Mouse (Mus musculus): ENCODE measurements at regions not wholly inside any gene's neighbourhood (a gene's known extent, or its start where the extent isn't known, plus 50 kb on each side); places are given as distances from the start of the nearest gene placed in this dataset.

- Histone ChIP-seq H3K27me3 (replicated peaks) (no peaks in the 10 kb centered on the region), H3K9me3 (replicated peaks; ENCODE audit: low read length) (no peaks in the 10 kb centered on the region), H3K4me2 (ENCODE audit: insufficient read depth, low read depth, poor library complexity, severe bottlenecking) (no peak overlapping the region; the same call in 1 of the 2 replicates), H3K79me2 (replicated peaks; ENCODE audit: control insufficient read depth, extremely low read depth, insufficient read depth, poor library complexity, severe bottlenecking) (no peaks in the 10 kb centered on the region), H3K9ac (ENCODE audit: insufficient read depth, low read depth) (no peak overlapping the region), H3K36me3 (replicated peaks in 1 of 2; ENCODE audit: control insufficient read depth in 1 of 2, insufficient read depth in 1 of 2, low read length in 1 of 2) (no peaks in the 10 kb centered on the region), H3K4me1 (ENCODE audit: control insufficient read depth in 1 of 2, insufficient read depth in 2 of 2) (peaks cover 0 to 7% of the 10 kb centered on the region in 2 experiments; a peak in 2 of 4 replicates), H3K27ac (ENCODE audit: insufficient read depth, low read depth) (no peak overlapping the region), H3K4me3 (replicated peaks in 1 of 3; ENCODE audit: low read depth in 2 of 3, low read length in 2 of 3, poor library complexity in 1 of 3) (no peak overlapping the region)
- in situ Hi-C loops (cut with MboI; ENCODE audit: low pct_ligation_motif_present, low pct_unique_long_range_greater_than_20kb, low sequenced_read_pairs) = no loop called here
- dilution Hi-C loops (cut with MboI; ENCODE audit: extremely low pct_ligation_motif_present, extremely low pct_unique_long_range_greater_than_20kb, low sequenced_read_pairs) = no loop called here
- TF ChIP-seq RAD21 (IDR thresholded peaks at IDR 0.05; ENCODE audit: low read depth, low read length) = no peak
- no peak for TF ChIP-seq MXI1 (IDR thresholded peaks at IDR 0.05; ENCODE audit: low read depth, low read length)
- no peak for TF ChIP-seq ETS1 (conservative IDR thresholded peaks at IDR 0.05; ENCODE audit: low read depth, low read length)
- no peak for TF ChIP-seq ZNF384 (IDR thresholded peaks at IDR 0.05; ENCODE audit: low read depth, low read length)
- no peak for TF ChIP-seq PAX5 (IDR thresholded peaks at IDR 0.05; ENCODE audit: low read length)
- TF ChIP-seq ZC3H11A (IDR thresholded peaks at IDR 0.05; ENCODE audit: low read depth, low read length) = no peak
- no peak for TF ChIP-seq MAZ (IDR thresholded peaks at IDR 0.05; ENCODE audit: low read depth, low read length)
- no peak for TF ChIP-seq MAFK (IDR thresholded peaks at IDR 0.05; ENCODE audit: insufficient replicate concordance, low read length)
- no peak for TF ChIP-seq POLR2AphosphoS2 (IDR thresholded peaks at IDR 0.05; ENCODE audit: low read depth, low read length)
- no peak for TF ChIP-seq SMC3 (IDR thresholded peaks at IDR 0.05; ENCODE audit: low read depth, low read length)
- no peak for DNase-seq (ENCODE audit: extremely low read depth)
Measured at GRCm38 (mm10) chr11:44216346-44216745, 183.5 kb upstream of the Il12b start.

- Histone ChIP-seq H3K79me2 (replicated peaks; ENCODE audit: control insufficient read depth, extremely low read depth, insufficient read depth, poor library complexity, severe bottlenecking) (no peaks in the 10 kb centered on the region), H3K9ac (ENCODE audit: insufficient read depth, low read depth) (no peak overlapping the region), H3K4me2 (ENCODE audit: insufficient read depth, low read depth, poor library complexity, severe bottlenecking) (no peak overlapping the region), H3K36me3 (replicated peaks in 1 of 2; ENCODE audit: control insufficient read depth in 1 of 2, insufficient read depth in 1 of 2, low read length in 1 of 2) (no peaks in the 10 kb centered on the region), H3K9me3 (replicated peaks; ENCODE audit: low read length) (no peaks in the 10 kb centered on the region), H3K27me3 (replicated peaks) (no peaks in the 10 kb centered on the region), H3K4me1 (ENCODE audit: control insufficient read depth in 1 of 2, insufficient read depth in 2 of 2) (no peaks in the 10 kb centered on the region), H3K27ac (ENCODE audit: insufficient read depth, low read depth) (no peak overlapping the region), H3K4me3 (replicated peaks in 1 of 3; ENCODE audit: low read depth in 2 of 3, low read length in 2 of 3, poor library complexity in 1 of 3) (no peak overlapping the region)
- dilution Hi-C loops (cut with MboI; ENCODE audit: extremely low pct_ligation_motif_present, extremely low pct_unique_long_range_greater_than_20kb, low sequenced_read_pairs) = no loop called here
- DNase-seq (ENCODE audit: extremely low read depth) = no peak
- in situ Hi-C loops (cut with MboI; ENCODE audit: low pct_ligation_motif_present, low pct_unique_long_range_greater_than_20kb, low sequenced_read_pairs) = no loop called here
- TF ChIP-seq MXI1 (IDR thresholded peaks at IDR 0.05; ENCODE audit: low read depth, low read length) (no peak), JUN (IDR thresholded peaks at IDR 0.05; ENCODE audit: insufficient read depth, low read depth, low read length) (no peak), POLR2A (IDR thresholded peaks at IDR 0.05; ENCODE audit: low read depth, low read length) (no peak), MAX (IDR thresholded peaks at IDR 0.05; ENCODE audit: low read length) (no peak), CTCF (conservative IDR thresholded peaks at IDR 0.05 in 1 of 2, IDR thresholded peaks at IDR 0.05 in 1 of 2; ENCODE audit: low read depth in 2 of 2, low read length in 2 of 2) (no peak), GABPA (IDR thresholded peaks at IDR 0.05; ENCODE audit: insufficient replicate concordance, low read depth, low read length) (no peak), RCOR1 (conservative IDR thresholded peaks at IDR 0.05; ENCODE audit: low read depth, low read length) (no peak), NRF1 (IDR thresholded peaks at IDR 0.05; ENCODE audit: low read depth, low read length) (no peak), EP300 (IDR thresholded peaks at IDR 0.05; ENCODE audit: low read length) (no peak), ETS1 (conservative IDR thresholded peaks at IDR 0.05; ENCODE audit: low read depth, low read length) (no peak), SMC3 (IDR thresholded peaks at IDR 0.05; ENCODE audit: low read depth, low read length) (no peak)
Measured at GRCm38 (mm10) chr11:44219971-44220370, 179.9 kb upstream of the Il12b start.

Data from CH12.LX (cell line).